Mouse (Mus musculus) intestine, embryonic 16.5 days (tissue): ENCODE data around the gene Spin1. TPM values are rescaled to one million over a fixed set of nuclear protein-coding genes. Genes with fewer than 3 reads are reported as not detected.
A peak's percentile ranks its signal among the peaks of the same experiment; 100 is the strongest.
"Not testable (repeated sequence)": the region's sequence is repeated elsewhere in the genome, so short reads cannot be mapped to it uniquely, and the experiment has no call there.

Source experiments
- ATAC-seq: fragments of 200-750 bp; cut with Nextera tagmentation; 2 replicates; pipeline ENCODE4 v1.8.0; 2017; ENCODE audit warnings: moderate TSS enrichment, moderate library complexity
- H3K27ac ChIP-seq: fragments of 300-500 bp; sonication (generic); 2 replicates; pipeline ENCODE4 v1.5.1; 2014; ENCODE audit warnings: mild to moderate bottlenecking, low read length
- H3K27me3 ChIP-seq: fragments of 300-500 bp; sonication (generic); replicated peaks from 2 replicates; pipeline ENCODE4 v1.6.1; 2014; ENCODE audit warnings: low read length, control low read depth, mixed read lengths; ENCODE audit not compliant: control insufficient read depth, insufficient read depth
- H3K36me3 ChIP-seq: fragments of 300-500 bp; sonication (generic); 2 replicates; pipeline ENCODE4 v1.6.1; 2014; ENCODE audit warnings: low read length, control low read depth; ENCODE audit not compliant: control insufficient read depth, insufficient read depth
- H3K4me1 ChIP-seq: fragments of 300-500 bp; sonication (generic); 2 replicates; pipeline ENCODE4 v1.6.1; 2014; ENCODE audit warnings: low read length, control low read depth, mixed read lengths; ENCODE audit not compliant: control insufficient read depth, insufficient read depth
- H3K4me2 ChIP-seq: fragments of 300-500 bp; sonication (generic); 2 replicates; pipeline ENCODE4 v1.6.1; 2014; ENCODE audit warnings: low read depth, low read length, control low read depth
- H3K4me3 ChIP-seq: fragments of 300-500 bp; sonication (generic); 2 replicates; pipeline ENCODE4 v1.5.1; 2014; ENCODE audit warnings: mild to moderate bottlenecking, low read length
- H3K9ac ChIP-seq: fragments of 300-500 bp; sonication (generic); 2 replicates; pipeline ENCODE4 v1.6.1; 2014; ENCODE audit warnings: low read depth, low read length
- H3K9me3 ChIP-seq: fragments of 300-500 bp; sonication (generic); 2 replicates; pipeline ENCODE4 v1.6.1; 2016; ENCODE audit warnings: low read length, control low read depth; ENCODE audit not compliant: control insufficient read depth
- WGBS: fragments of 180-500 bp; shearing (Covaris S2); extraction: QIAGEN DNeasy Blood & Tissue Kit; methylation state at CpG from one replicate; pipeline ENCODE4 v1.1.7; 2014; 5-methylcytosine and 5-hydroxymethylcytosine counted together
- polyA plus RNA-seq: library from polyadenylated mRNA; unstranded; fragments of >200 nt; fragmentation: Nextera tagmentation; extraction: Ambion mirVana; gene quantifications from 2 replicates; pipeline ENCODE4 v1.2.1, GENCODE M21; 2015

Spin1 gene
- polyA plus RNA-seq, 1 experiment from 2014 or later = 52.3 TPM

GRCm38 (mm10) chr13:51103861-51104650 lies 3.4 kb downstream of the Spin1 start:
- ATAC-seq = no peak
- H3K4me1 ChIP-seq = peaks cover 12% of the 10 kb centered on the region
- WGBS = 93% methylated on average over 9 of the region's 9 CpGs
- H3K27me3 ChIP-seq = no peaks in the 10 kb centered on the region
- H3K36me3 ChIP-seq = no peaks in the 10 kb centered on the region
- no peak overlapping the region for H3K4me3 ChIP-seq
- peak overlapping the region; percentile 13; the same call in 1 of the 2 replicates for H3K27ac ChIP-seq
- H3K4me2 ChIP-seq = no peak overlapping the region
- no peak overlapping the region for H3K9ac ChIP-seq
- peaks cover 6% of the 10 kb centered on the region; the same call in 1 of the 2 replicates for H3K9me3 ChIP-seq

GRCm38 (mm10) chr13:51105861-51106655 lies 5.4 kb downstream of the Spin1 start:
- H3K27me3 ChIP-seq = no peaks in the 10 kb centered on the region
- H3K9ac ChIP-seq = no peak overlapping the region
- H3K36me3 ChIP-seq = no peaks in the 10 kb centered on the region
- no peak for ATAC-seq
- peaks cover 6% of the 10 kb centered on the region; the same call in 1 of the 2 replicates for H3K9me3 ChIP-seq
- no peak overlapping the region for H3K27ac ChIP-seq
- H3K4me3 ChIP-seq = no peak overlapping the region
- H3K4me1 ChIP-seq = peaks cover 12% of the 10 kb centered on the region
- no peak overlapping the region for H3K4me2 ChIP-seq
- WGBS = 91% methylated on average over 3 of the region's 3 CpGs

- WGBS = 87% methylated on average over 4 of the region's 4 CpGs
- H3K36me3 ChIP-seq = 0 out of 2 replicates have a peak, but pooled peaks cover 2% of the 10 kb centered on the region
- ATAC-seq = no peak
Measured at GRCm38 (mm10) chr13:51106816-51107215, 6.1 kb downstream of the Spin1 start.

GRCm38 (mm10) chr13:51109517-51109916 lies 8.8 kb downstream of the Spin1 start:
- H3K27ac ChIP-seq = no peak overlapping the region

More at GRCm38 (mm10) chr13:51106816-51107215, 6.1 kb downstream of the Spin1 start:
- H3K27me3 ChIP-seq = no peaks in the 10 kb centered on the region
- no peak overlapping the region for H3K27ac ChIP-seq
- no peak overlapping the region for H3K4me2 ChIP-seq
- no peak overlapping the region for H3K9ac ChIP-seq
- H3K4me3 ChIP-seq = no peak overlapping the region
- peaks cover 12% of the 10 kb centered on the region for H3K4me1 ChIP-seq
- H3K9me3 ChIP-seq = peaks cover 6% of the 10 kb centered on the region; the same call in 1 of the 2 replicates

GRCm38 (mm10) chr13:51114398-51114797 lies 13.7 kb downstream of the Spin1 start:
- H3K36me3 ChIP-seq, H3K4me2 ChIP-seq, H3K27me3 ChIP-seq, H3K4me3 ChIP-seq, ATAC-seq, H3K27ac ChIP-seq, H3K9ac ChIP-seq, H3K9me3 ChIP-seq: not testable (repeated sequence)
- WGBS = 51% methylated on average over 4 of the region's 4 CpGs
- peaks cover 17% of the 10 kb centered on the region for H3K4me1 ChIP-seq

More at GRCm38 (mm10) chr13:51109517-51109916, 8.8 kb downstream of the Spin1 start:
- Histone ChIP-seq H3K36me3 (0 out of 2 replicates have a peak, but pooled peaks cover 2% of the 10 kb centered on the region), H3K9me3 (no peaks in the 10 kb centered on the region; the same call in 1 of the 2 replicates), H3K9ac (no peak overlapping the region), H3K4me2 (no peak overlapping the region), H3K4me3 (no peak overlapping the region), H3K27me3 (no peaks in the 10 kb centered on the region), H3K4me1 (peaks cover 4% of the 10 kb centered on the region)
- 94% methylated on average over 2 of the region's 2 CpGs for WGBS
- no peak for ATAC-seq

- 62% methylated on average over 3 of the region's 3 CpGs for WGBS
- no peak overlapping the region for H3K4me2 ChIP-seq
- H3K27ac ChIP-seq = no peak overlapping the region
- no peak overlapping the region for H3K4me3 ChIP-seq
- H3K9ac ChIP-seq = no peak overlapping the region
- H3K27me3 ChIP-seq = no peaks in the 10 kb centered on the region
- no peaks in the 10 kb centered on the region for H3K9me3 ChIP-seq
- ATAC-seq = peak; percentile 64
- 0 out of 2 replicates have a peak, but pooled peaks cover 2% of the 10 kb centered on the region for H3K36me3 ChIP-seq
- peaks cover 29% of the 10 kb centered on the region for H3K4me1 ChIP-seq
Measured at GRCm38 (mm10) chr13:51115762-51116161, 15.1 kb downstream of the Spin1 start.

GRCm38 (mm10) chr13:51120734-51121133 lies 20.1 kb downstream of the Spin1 start:
- ATAC-seq = 0 out of 2 replicates have a peak, but pooled peaks have one; percentile 52
- no peak overlapping the region for H3K4me2 ChIP-seq
- H3K27me3 ChIP-seq = no peaks in the 10 kb centered on the region

GRCm38 (mm10) chr13:51121966-51122365 lies 21.3 kb downstream of the Spin1 start:
- H3K9me3 ChIP-seq = no peaks in the 10 kb centered on the region
- no peak overlapping the region for H3K9ac ChIP-seq
- 37% methylated on average over 1 of the region's 1 CpGs for WGBS
- no peak for ATAC-seq
- H3K4me2 ChIP-seq = no peak overlapping the region
- H3K27ac ChIP-seq = 0 out of 2 replicates have a peak overlapping the region, but pooled peaks have one; percentile 17
- H3K27me3 ChIP-seq = no peaks in the 10 kb centered on the region
- no peaks in the 10 kb centered on the region for H3K36me3 ChIP-seq
- no peak overlapping the region for H3K4me3 ChIP-seq
- peaks cover 47% of the 10 kb centered on the region for H3K4me1 ChIP-seq

More at GRCm38 (mm10) chr13:51120734-51121133, 20.1 kb downstream of the Spin1 start:
- Histone ChIP-seq H3K4me3 (no peak overlapping the region), H3K9me3 (no peaks in the 10 kb centered on the region), H3K9ac (no peak overlapping the region), H3K4me1 (peaks cover 51% of the 10 kb centered on the region), H3K27ac (peak overlapping the region; percentile 46; the same call in 1 of the 2 replicates), H3K36me3 (no peaks in the 10 kb centered on the region)
- 15% methylated on average over 4 of the region's 4 CpGs for WGBS

DNA sequence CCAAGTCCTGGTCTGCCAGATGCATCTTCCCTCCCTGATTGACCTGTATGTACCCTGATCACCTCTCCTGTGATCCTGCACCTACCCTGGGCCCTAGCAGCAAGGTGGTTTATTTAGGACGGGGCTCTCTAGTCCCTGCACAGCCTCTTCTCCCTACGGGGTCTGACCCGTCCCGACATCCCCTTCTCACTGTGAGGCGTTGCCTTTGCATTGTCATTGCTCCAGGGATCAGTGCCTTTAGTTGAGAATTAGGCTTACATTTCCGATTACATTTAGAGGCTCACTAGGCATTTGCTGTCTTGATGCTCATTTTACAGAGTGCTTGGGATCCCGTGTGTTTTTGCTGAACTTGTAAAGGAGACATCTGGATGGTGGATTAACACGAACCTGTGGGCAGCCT lies 22.1 kb downstream of the Spin1 start:
- no peak overlapping the region for H3K27ac ChIP-seq
- H3K27me3 ChIP-seq = no peaks in the 10 kb centered on the region
- H3K36me3 ChIP-seq = no peaks in the 10 kb centered on the region
- H3K4me3 ChIP-seq = no peak overlapping the region
- ATAC-seq = no peak
- H3K9me3 ChIP-seq = no peaks in the 10 kb centered on the region
- H3K4me2 ChIP-seq = no peak overlapping the region
- no peak overlapping the region for H3K9ac ChIP-seq
- peaks cover 47% of the 10 kb centered on the region for H3K4me1 ChIP-seq
- 77% methylated on average over 8 of the region's 8 CpGs for WGBS
